Mouse (Mus musculus): Measurements from ENCODE around the gene Hist1h4f. TPM values are rescaled to one million over a fixed set of nuclear protein-coding genes. Genes with fewer than 3 reads are reported as not detected.
"Not testable (repeated sequence)": the region's sequence is repeated elsewhere in the genome, so short reads cannot be mapped to it uniquely, and the experiment has no call there.

The Hist1h4f gene
- polyA plus RNA-seq, 1 experiment from 2014 or later: 2.2 TPM

DNA sequence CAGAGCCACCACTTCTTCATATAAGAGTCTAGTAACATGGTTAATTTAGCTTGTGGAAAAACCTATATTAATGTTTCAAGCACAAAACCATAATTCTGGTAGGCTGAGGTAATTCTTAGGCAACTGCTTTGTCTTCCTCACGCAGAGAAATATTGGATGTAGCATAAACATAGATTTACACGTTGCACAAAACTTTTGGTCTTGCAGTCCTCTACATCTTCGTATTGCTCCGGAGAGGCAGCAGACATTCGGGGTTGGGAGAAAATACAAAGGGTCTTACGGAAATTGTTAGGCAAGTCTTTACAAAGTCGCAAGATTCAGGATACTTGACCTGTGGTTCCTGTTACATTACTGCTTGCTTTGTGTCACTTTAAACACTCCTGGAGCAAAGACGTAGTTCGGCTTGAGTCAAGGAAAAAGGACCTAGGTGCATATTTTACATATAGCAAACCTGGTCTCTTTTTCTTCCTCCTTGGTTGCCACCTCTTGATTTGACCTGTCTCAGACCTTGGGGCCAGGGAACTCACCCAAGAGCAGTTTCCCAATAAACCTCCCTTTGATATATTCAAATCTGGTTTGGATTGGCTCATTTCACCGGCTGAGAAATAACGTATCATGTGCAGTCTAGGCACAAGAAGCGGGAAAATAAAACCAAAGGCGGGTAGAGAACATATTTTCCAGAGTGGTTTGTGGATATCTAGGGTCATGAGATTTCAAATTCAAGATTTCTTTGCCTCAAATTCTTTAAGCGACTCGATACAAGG lies 16.9 kb downstream of the Hist1h4f start:
- ATAC-seq: no peak
- Histone ChIP-seq H3K36me3 (ENCODE audit: poor library complexity, severe bottlenecking) (no peaks in the 10 kb centered on the region), H3K27me3 (no peaks in the 10 kb centered on the region), H3K9me3 (replicated peaks) (no peaks in the 10 kb centered on the region), H3K27ac (peak overlapping the region; percentile 98), H3K4me2 (peak overlapping the region; percentile 61), H3K4me1 (peaks cover 46% of the 10 kb centered on the region), H3K4me3 (peak overlapping the region; percentile 58), H3K9ac (peak overlapping the region; percentile 73)
- whole genome bisulfite sequencing: under 1% methylated on average over 15 of the region's 15 CpGs

- WGBS: under 1% methylated on average over 27 of the region's 53 CpGs
- Histone ChIP-seq H3K4me2 (peak within 1 kb of the TSS; percentile 61), H3K4me3 (peak within 1 kb of the TSS; percentile 58), H3K9ac (peak within 1 kb of the TSS; percentile 85), H3K27ac (peak within 1 kb of the TSS; percentile 98), H3K4me1 (peaks cover 52% of the 10 kb centered on the region)
- not testable (repeated sequence) for H3K36me3 ChIP-seq (ENCODE audit: poor library complexity, severe bottlenecking); H3K9me3 ChIP-seq (replicated peaks); H3K27me3 ChIP-seq
- peak; percentile 46 for ATAC-seq
These were observed 17.7 kb downstream of the Hist1h4f start, which contains the start of gene Hist1h2af for GRCm38 (mm10) chr13:23533560-23534367. Gene Hist1h2af, plus strand, starts transcription at chr13:23533906.

- ATAC-seq: no peak
- Histone ChIP-seq H3K36me3 (ENCODE audit: poor library complexity, severe bottlenecking) (no peaks in the 10 kb centered on the region), H3K27ac (peak overlapping the region; percentile 98), H3K9me3 (replicated peaks) (no peaks in the 10 kb centered on the region), H3K9ac (peak overlapping the region; percentile 85), H3K4me2 (peak overlapping the region; percentile 61), H3K27me3 (no peaks in the 10 kb centered on the region), H3K4me3 (peak overlapping the region; percentile 58), H3K4me1 (peaks cover 48% of the 10 kb centered on the region)
- 17% methylated on average over 9 of the region's 9 CpGs for WGBS
These were observed 19.0 kb downstream of the Hist1h4f start for GRCm38 (mm10) chr13:23532262-23533075.

DNA sequence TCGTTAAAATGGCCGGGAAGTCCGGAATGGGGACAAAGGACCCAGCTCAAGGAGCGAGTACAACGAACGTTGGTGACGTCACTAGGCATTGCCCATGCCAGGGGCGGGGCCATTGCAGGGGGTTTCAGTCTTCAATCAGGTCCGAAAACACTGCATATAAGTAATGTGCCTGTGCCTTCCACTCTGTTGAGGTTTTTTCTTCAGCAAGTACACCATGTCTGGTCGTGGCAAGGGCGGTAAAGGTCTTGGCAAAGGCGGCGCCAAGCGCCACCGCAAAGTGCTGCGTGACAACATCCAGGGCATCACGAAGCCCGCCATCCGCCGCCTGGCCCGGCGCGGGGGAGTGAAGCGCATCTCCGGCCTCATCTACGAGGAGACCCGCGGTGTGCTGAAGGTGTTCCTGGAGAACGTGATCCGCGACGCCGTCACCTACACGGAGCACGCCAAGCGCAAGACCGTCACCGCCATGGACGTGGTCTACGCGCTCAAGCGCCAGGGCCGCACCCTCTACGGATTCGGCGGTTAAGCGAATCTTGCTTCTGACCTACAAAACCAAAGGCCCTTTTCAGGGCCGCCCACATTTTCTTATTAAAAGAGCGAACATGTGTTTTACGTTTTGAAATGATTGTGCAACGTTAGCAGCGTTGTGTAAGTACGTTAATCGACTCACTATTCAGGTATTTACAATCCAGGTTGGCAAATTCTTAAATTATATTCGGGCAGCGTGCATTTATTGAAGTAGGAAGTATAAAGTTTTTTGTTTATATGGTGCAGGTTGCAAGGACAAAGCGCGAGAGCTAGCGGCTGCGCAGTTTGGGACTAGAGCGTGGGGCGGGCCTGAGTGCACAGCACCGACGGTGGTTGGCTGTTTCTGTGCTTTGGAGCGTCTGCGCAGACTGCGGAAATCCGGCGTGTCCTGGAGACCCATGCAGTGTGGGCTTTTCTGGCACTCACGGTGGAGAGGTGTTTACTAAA lies 20.3 kb downstream of the Hist1h4f start, which contains the start of gene Hist1h4h:
Gene Hist1h4h (plus strand): TSS at position 150 of the 975 bp plus-strand sequence.
- peaks cover 41% of the 10 kb centered on the region for H3K4me1 ChIP-seq
- peak; percentile 88 for ATAC-seq
- peak within 1 kb of the TSS; percentile 61 for H3K4me2 ChIP-seq
- peak within 1 kb of the TSS; percentile 98 for H3K27ac ChIP-seq
- H3K27me3 ChIP-seq: no peaks in the 10 kb centered on the region
- WGBS: under 1% methylated on average over 59 of the region's 70 CpGs
- H3K36me3 ChIP-seq (ENCODE audit: poor library complexity, severe bottlenecking): no peaks in the 10 kb centered on the region
- H3K9ac ChIP-seq: peak within 1 kb of the TSS; percentile 85
- no peaks in the 10 kb centered on the region for H3K9me3 ChIP-seq (replicated peaks)
- peak within 1 kb of the TSS; percentile 58 for H3K4me3 ChIP-seq

- Histone ChIP-seq H3K27ac (peak overlapping the region; percentile 98), H3K27me3 (no peaks in the 10 kb centered on the region), H3K4me3 (peak overlapping the region; percentile 58), H3K36me3 (ENCODE audit: poor library complexity, severe bottlenecking) (no peaks in the 10 kb centered on the region), H3K9me3 (replicated peaks) (no peaks in the 10 kb centered on the region), H3K9ac (peak overlapping the region; percentile 85), H3K4me1 (peaks cover 39% of the 10 kb centered on the region), H3K4me2 (peak overlapping the region; percentile 61)
- ATAC-seq: no peak
- under 1% methylated on average over 20 of the region's 20 CpGs for WGBS
These were observed 21.1 kb downstream of the Hist1h4f start for GRCm38 (mm10) chr13:23530181-23530900.

DNA sequence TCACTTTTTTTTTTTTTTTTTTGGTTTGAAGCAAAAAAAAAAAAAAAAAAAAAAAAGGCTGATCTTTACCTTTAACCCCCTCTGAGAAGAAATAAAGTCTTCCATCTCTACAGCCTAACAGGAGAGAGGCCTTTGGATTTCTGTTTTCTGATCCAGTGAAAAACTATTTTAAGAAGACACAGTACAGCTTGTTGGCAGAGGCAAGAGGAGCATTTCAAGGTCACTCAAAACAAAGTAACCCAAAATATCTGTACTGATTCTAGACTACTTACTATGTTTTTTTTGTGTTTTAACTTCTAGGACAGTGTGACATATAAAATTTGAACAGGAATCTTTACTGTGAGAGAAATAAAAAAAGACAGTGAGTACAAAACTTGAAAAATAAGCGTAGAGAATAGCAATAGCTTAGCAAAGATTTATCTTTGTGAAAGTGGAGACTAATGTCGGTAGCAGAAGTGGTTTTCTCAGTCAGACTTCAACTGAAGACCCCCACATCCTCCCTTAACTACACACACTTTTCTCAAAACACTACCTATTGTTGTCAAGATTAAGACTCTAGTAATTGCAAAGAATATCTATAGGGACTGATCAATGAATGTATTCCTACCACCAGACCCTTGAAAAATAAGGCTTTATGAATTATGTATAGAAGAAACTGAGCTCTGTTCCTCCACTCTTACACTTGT lies 21.8 kb downstream of the Hist1h4f start:
- Histone ChIP-seq H3K27me3 (no peaks in the 10 kb centered on the region), H3K4me2 (peak overlapping the region; percentile 61), H3K4me3 (peak overlapping the region; percentile 58), H3K27ac (peak overlapping the region; percentile 98), H3K4me1 (peaks cover 37% of the 10 kb centered on the region), H3K9me3 (replicated peaks) (no peaks in the 10 kb centered on the region), H3K36me3 (ENCODE audit: poor library complexity, severe bottlenecking) (no peaks in the 10 kb centered on the region), H3K9ac (peak overlapping the region; percentile 85)
- no peak for ATAC-seq
- 25% methylated on average over 2 of the region's 2 CpGs for WGBS

GRCm38 (mm10) chr13:23529005-23529404 lies 22.4 kb downstream of the Hist1h4f start:
- Histone ChIP-seq H3K4me1 (peaks cover 33% of the 10 kb centered on the region), H3K27ac (no peak overlapping the region), H3K9me3 (replicated peaks) (no peaks in the 10 kb centered on the region), H3K4me3 (0 out of 2 replicates have a peak overlapping the region, but pooled peaks have one; percentile 7), H3K36me3 (ENCODE audit: poor library complexity, severe bottlenecking) (no peaks in the 10 kb centered on the region), H3K4me2 (peak overlapping the region; percentile 35), H3K27me3 (no peaks in the 10 kb centered on the region), H3K9ac (no peak overlapping the region)
- no peak for ATAC-seq
- WGBS: 84% methylated on average over 5 of the region's 5 CpGs

GRCm38 (mm10) chr13:23526312-23526711 lies 25.1 kb downstream of the Hist1h4f start:
- no peaks in the 10 kb centered on the region for H3K36me3 ChIP-seq (ENCODE audit: poor library complexity, severe bottlenecking)
- H3K27me3 ChIP-seq: no peaks in the 10 kb centered on the region
- peaks cover 17% of the 10 kb centered on the region for H3K4me1 ChIP-seq
- peak; percentile 59 for ATAC-seq
- peak overlapping the region; percentile 80 for H3K27ac ChIP-seq
- H3K9ac ChIP-seq: peak overlapping the region; percentile 59
- H3K4me3 ChIP-seq: peak overlapping the region; percentile 43
- H3K4me2 ChIP-seq: peak overlapping the region; percentile 57
- WGBS: 1% methylated on average over 17 of the region's 17 CpGs
- H3K9me3 ChIP-seq (replicated peaks): no peaks in the 10 kb centered on the region

- Histone ChIP-seq H3K9me3 (replicated peaks) (no peaks in the 10 kb centered on the region), H3K27ac (no peak overlapping the region), H3K4me1 (peaks cover 17% of the 10 kb centered on the region), H3K4me3 (peak overlapping the region; percentile 43), H3K27me3 (no peaks in the 10 kb centered on the region), H3K9ac (no peak overlapping the region), H3K36me3 (ENCODE audit: poor library complexity, severe bottlenecking) (no peaks in the 10 kb centered on the region), H3K4me2 (peak overlapping the region; percentile 57)
- 3% methylated on average over 10 of the region's 10 CpGs for WGBS
- ATAC-seq: no peak
These were observed 25.5 kb downstream of the Hist1h4f start for GRCm38 (mm10) chr13:23525901-23526300.

DNA sequence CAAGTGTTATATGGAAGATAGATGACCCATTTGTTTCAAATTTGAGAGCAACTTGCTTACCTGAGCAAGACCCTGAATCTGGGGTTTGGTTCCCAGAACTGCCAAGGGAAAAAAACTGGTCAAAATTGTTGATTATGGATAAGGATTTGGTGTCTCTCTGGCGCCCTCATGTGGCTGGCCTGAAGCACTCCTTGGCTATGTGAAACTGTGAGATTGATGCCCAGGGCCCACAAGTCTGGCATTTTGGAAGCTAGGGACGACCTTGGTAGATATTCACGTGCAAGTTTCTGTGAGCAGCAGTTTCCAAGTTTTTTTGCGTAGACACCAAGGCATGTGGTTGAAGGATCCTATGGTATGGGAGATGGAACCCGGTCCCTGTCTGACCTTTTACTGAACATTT lies 26.8 kb downstream of the Hist1h4f start:
- Histone ChIP-seq H3K9me3 (replicated peaks) (no peaks in the 10 kb centered on the region), H3K27me3 (no peaks in the 10 kb centered on the region), H3K4me3 (no peak overlapping the region), H3K4me2 (peak overlapping the region; percentile 28; the same call in 1 of the 2 replicates), H3K36me3 (ENCODE audit: poor library complexity, severe bottlenecking) (no peaks in the 10 kb centered on the region), H3K4me1 (peaks cover 17% of the 10 kb centered on the region), H3K9ac (no peak overlapping the region), H3K27ac (no peak overlapping the region)
- WGBS: 6% methylated on average over 5 of the region's 5 CpGs
- ATAC-seq: peak; percentile 20; the same call in 1 of the 2 replicates

Data from forebrain, embryonic 13.5 days (tissue).